Mouse (Mus musculus) olfactory bulb, adult 2 months (tissue): ENCODE measurements around the gene Prrx1. TPM values are rescaled to one million over a fixed set of nuclear protein-coding genes. Genes with fewer than 3 reads are reported as not detected.

Source experiments
- H3K27ac ChIP-seq: fragments of 200-500 bp; 2 replicates; pipeline ENCODE4 v1.5.1; 2012; ENCODE audit warnings: low read depth, low read length; ENCODE audit not compliant: insufficient read depth
- H3K4me1 ChIP-seq: fragments of 200-500 bp; 2 replicates; pipeline ENCODE4 v1.6.1; 2012; ENCODE audit warnings: low read length; ENCODE audit not compliant: control insufficient read depth, insufficient read depth
- H3K4me3 ChIP-seq: fragments of 200-500 bp; 2 replicates; pipeline ENCODE4 v1.5.1; 2012; ENCODE audit warnings: mild to moderate bottlenecking, low read depth, low read length, moderate library complexity; ENCODE audit not compliant: insufficient read depth
- CTCF ChIP-seq: fragments of 200-500 bp; IDR thresholded peaks from 2 replicates; pipeline ENCODE4 v1.5.1; 2012; ENCODE audit warnings: low read depth, mild to moderate bottlenecking, low read length, moderate library complexity; ENCODE audit not compliant: insufficient read depth
- POLR2A ChIP-seq: fragments of 200-500 bp; IDR thresholded peaks from 2 replicates; pipeline ENCODE4 v1.6.1; 2012; ENCODE audit warnings: mild to moderate bottlenecking, low read depth, low read length, moderate library complexity; ENCODE audit not compliant: insufficient read depth
- WGBS: fragments of 180-500 bp; shearing (Covaris S2); methylation state at CpG from one replicate; pipeline ENCODE4 v1.1.7; 2018; 5-methylcytosine and 5-hydroxymethylcytosine counted together
- polyA plus RNA-seq: library from polyadenylated mRNA; stranded (reverse); fragments of >200 nt; gene quantifications from 2 replicates; pipeline ENCODE4 v1.2.4, GENCODE M21; 2012; ENCODE audit warnings: low replicate concordance; ENCODE audit not compliant: missing spikeins, insufficient read depth, insufficient read length

Prrx1 gene
- polyA plus RNA-seq, 1 experiment = not detected

DNA sequence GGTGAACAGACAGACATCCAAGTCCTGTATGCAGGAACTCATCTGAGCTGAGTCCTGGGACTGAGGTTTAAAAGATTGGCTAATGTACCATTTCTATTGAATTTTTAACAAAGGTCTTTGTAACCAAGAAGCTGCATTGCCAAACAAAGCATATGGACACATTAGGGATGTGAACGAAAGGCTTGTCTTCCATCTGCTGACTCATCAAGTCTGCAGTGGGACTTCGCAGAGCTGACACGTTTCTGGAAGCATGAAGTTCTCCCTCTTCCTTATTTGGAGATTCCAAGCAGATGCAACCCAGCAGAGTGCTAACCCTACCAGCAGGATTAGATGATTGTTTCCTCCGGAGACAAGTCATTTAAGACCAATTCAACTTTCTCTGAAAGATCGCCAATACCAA lies 61.2 kb downstream of the Prrx1 start:
- H3K27ac ChIP-seq = no peak overlapping the region
- no peak overlapping the region for H3K4me3 ChIP-seq
- no peak for TF ChIP-seq CTCF
- no peak for TF ChIP-seq POLR2A
- 0 out of 2 replicates have a peak, but pooled peaks cover under 1% of the 10 kb centered on the region for H3K4me1 ChIP-seq
- 46% methylated on average over 5 of the region's 5 CpGs for WGBS

- WGBS = 88% methylated on average over 1 of the region's 1 CpGs
- no peak for TF ChIP-seq CTCF
- TF ChIP-seq POLR2A = no peak
- Histone ChIP-seq H3K27ac (no peak overlapping the region), H3K4me1 (no peaks in the 10 kb centered on the region), H3K4me3 (no peak overlapping the region)
Observed at GRCm38 (mm10) chr1:163251766-163252165, 61.7 kb downstream of the Prrx1 start.

- no peak overlapping the region for H3K4me3 ChIP-seq
- 80% methylated on average over 4 of the region's 4 CpGs for WGBS
- H3K4me1 ChIP-seq = no peaks in the 10 kb centered on the region
- TF ChIP-seq POLR2A = no peak
- no peak for TF ChIP-seq CTCF
- no peak overlapping the region for H3K27ac ChIP-seq
Observed at GRCm38 (mm10) chr1:163238950-163239349, 74.6 kb downstream of the Prrx1 start.

- TF ChIP-seq CTCF (no peak), POLR2A (no peak)
- no peak overlapping the region for H3K4me3 ChIP-seq
- no peaks in the 10 kb centered on the region for H3K4me1 ChIP-seq
- no peak overlapping the region for H3K27ac ChIP-seq
- WGBS = 69% methylated on average over 3 of the region's 3 CpGs
Observed at GRCm38 (mm10) chr1:163231230-163231629, 82.3 kb downstream of the Prrx1 start.

GRCm38 (mm10) chr1:163226271-163226670 lies 87.2 kb downstream of the Prrx1 start:
- TF ChIP-seq POLR2A = no peak
- TF ChIP-seq CTCF = no peak
- WGBS = 100% methylated on average over 4 of the region's 4 CpGs
- Histone ChIP-seq H3K27ac (no peak overlapping the region), H3K4me1 (no peaks in the 10 kb centered on the region), H3K4me3 (no peak overlapping the region)

DNA sequence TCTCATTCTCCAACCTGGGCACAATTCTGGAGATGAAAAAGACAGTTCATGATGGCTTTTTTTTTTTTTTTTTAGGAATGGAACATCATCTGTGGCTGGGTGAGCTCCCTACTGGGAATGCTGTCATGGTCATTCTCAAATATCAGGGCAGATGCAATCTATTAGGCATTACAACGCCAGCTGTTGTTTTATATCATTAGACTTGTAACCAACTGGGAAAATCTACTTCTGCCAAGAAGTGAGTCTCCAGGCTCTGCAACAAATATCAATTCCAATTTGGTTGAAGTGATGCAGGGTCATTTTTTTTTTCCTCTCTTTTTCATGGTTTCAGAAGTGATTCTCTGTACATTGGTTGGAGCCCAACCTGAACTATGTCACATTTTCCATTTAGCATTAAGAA lies 91.7 kb downstream of the Prrx1 start:
- no peaks in the 10 kb centered on the region for H3K4me1 ChIP-seq
- WGBS = 74% methylated on average over 1 of the region's 1 CpGs

DNA sequence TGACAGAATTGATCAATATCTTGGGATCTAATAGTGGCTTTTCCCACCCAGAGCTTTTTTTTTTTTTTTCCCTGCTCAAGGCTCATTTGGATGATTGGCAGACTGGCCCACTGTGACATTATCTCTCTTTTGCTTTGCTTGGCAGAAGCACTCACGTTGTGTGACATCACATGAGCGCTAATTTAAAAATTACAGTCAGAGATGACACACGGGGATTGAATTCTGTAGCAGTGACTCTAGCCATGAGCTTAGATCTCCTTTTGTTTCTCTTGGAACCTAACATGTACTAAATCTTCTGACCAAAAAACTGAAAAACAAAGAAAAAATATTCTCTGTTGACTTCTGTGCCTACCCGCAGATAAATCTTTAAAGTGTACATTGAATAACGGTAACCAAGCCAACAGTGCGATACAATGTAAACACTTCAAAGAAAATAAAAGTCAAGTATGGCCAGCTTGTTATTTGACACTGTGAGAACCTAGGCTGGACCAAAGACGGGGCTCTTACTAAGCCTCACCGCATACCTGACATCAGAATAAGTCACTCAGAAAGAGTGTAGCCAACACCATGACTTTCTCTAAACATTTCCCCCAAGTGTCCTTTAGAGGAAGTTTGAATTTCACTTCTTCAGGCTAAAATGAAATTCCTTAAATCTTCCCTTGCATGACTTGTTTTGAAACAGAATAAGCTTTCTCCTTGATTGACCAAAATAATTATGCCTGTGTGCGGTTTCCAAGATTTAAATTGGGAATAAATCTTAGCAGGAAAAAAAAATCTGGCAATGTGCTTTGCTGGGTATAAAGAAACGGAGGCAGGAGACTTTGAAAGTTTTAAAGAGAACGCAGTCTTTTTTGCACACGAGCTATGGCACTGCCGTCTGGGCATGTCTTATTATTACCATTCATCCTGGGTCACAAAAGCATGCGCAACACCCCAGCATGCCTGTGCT lies 104.3 kb downstream of the Prrx1 start:
- 57% methylated on average over 14 of the region's 14 CpGs for WGBS
- TF ChIP-seq CTCF = no peak
- no peak for TF ChIP-seq POLR2A

More for the DNA sequence above, 91.7 kb downstream of the Prrx1 start:
- no peak overlapping the region for H3K4me3 ChIP-seq
- no peak for TF ChIP-seq CTCF
- TF ChIP-seq POLR2A = no peak
- no peak overlapping the region for H3K27ac ChIP-seq

DNA sequence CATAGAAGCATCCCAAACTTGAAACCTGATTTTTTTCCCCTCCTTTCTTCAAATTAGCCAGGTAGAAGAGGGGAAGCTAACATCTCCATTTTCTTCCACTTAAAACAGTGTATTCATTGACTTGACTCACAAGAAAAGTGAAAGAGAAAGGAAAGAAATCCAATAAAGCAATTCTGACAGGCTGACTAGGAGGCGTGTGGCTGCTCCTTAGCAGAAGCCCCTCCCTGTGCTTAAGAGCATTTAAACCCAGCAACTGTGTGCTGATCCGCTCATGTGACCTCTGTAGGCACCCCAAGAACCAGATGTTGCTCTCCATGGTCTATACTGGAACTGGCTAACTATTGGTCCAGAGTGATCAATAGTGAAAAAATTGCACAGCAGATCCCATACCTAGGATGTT lies 114.7 kb downstream of the Prrx1 start:
- no peaks in the 10 kb centered on the region for H3K4me1 ChIP-seq
- H3K4me3 ChIP-seq = no peak overlapping the region
- H3K27ac ChIP-seq = no peak overlapping the region
- 87% methylated on average over 2 of the region's 2 CpGs for WGBS
- TF ChIP-seq CTCF = no peak

More for the DNA sequence above, 104.3 kb downstream of the Prrx1 start:
- no peak overlapping the region for H3K27ac ChIP-seq
- H3K4me3 ChIP-seq = no peak overlapping the region
- H3K4me1 ChIP-seq = no peaks in the 10 kb centered on the region

GRCm38 (mm10) chr1:163198059-163198458 lies 115.5 kb downstream of the Prrx1 start:
- Histone ChIP-seq H3K4me1 (no peaks in the 10 kb centered on the region), H3K27ac (no peak overlapping the region), H3K4me3 (no peak overlapping the region)
- TF ChIP-seq CTCF = no peak
- no peak for TF ChIP-seq POLR2A
- WGBS = 82% methylated on average over 4 of the region's 4 CpGs

Other genes starting within 250 kb of the Prrx1 start
- gene Mroh9, start 228.0 kb downstream of the Prrx1 start, polyA plus RNA-seq = not detected in 2 replicates
- gene Gorab, start 90.0 kb upstream of the Prrx1 start, polyA plus RNA-seq = not detected in 2 replicates